Mouse (Mus musculus): ENCODE data around the gene Map1s. TPM values are rescaled to one million over a fixed set of nuclear protein-coding genes. Genes with fewer than 3 reads are reported as not detected.
"Not testable (repeated sequence)": the region's sequence is repeated elsewhere in the genome, so short reads cannot be mapped to it uniquely, and the experiment has no call there.

Gene Map1s
- polyA plus RNA-seq, 1 experiment = 44.2 TPM

GRCm38 (mm10) chr8:70892022-70892895 is 13.5 kb upstream of the Map1s start, which contains the start of gene Slc5a5:
Gene Slc5a5, minus strand, starts transcription at chr8:70892757.
- TF ChIP-seq CTCF (IDR thresholded peaks at IDR 0.05; ENCODE audit: low read depth, low read length) (no peak), POLR2A (IDR thresholded peaks at IDR 0.05; ENCODE audit: borderline replicate concordance, low read depth, low read length) (no peak)
- H3K4me3 ChIP-seq (ENCODE audit: insufficient read depth, low read length) = 0 out of 2 replicates have a peak within 1 kb of the TSS, but pooled peaks have one; percentile 1

DNA sequence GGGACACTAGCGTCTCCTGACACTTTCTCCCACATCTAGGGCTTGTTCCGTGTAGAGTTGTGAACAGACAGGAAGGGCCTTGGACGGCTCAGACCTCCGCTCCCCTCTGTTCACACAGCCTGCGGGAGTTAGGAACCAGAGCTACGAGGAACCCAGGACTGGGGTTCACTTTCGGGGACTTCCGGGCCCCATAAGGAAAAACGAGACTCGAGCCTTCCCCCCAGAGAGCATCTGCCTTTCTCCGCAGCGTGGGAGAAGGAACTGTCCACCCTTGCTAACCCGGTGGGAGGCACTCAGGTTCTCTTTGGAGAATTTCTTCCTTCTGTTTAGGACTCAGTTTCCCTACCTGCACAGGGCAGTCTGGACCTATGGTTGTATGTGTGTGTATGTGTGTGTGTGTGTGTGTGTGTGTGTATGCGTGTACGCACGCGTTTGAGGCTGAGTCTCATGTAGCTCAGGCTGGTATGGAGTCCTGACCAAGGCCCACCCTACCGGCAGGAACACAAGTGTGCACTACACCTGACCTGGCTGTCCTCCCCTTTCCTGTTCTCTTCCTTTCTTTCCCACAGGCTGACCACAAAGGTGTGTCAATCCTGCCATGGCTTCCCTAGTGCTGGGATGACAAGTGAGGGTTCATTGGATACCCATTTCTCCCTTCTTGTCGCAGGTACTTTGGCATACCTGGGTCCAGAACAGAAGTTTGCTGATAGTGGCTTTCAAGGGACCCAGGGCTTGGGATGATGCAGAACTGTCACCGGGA is 12.7 kb upstream of the Map1s start:
- H3K4me3 ChIP-seq (ENCODE audit: insufficient read depth, low read length) = no peak overlapping the region

More at GRCm38 (mm10) chr8:70892022-70892895, 13.5 kb upstream of the Map1s start, which contains the start of gene Slc5a5:
- no peaks in the 10 kb centered on the region for H3K4me1 ChIP-seq (ENCODE audit: control insufficient read depth, insufficient read depth, low read length)
- no peak within 1 kb of the TSS for H3K27ac ChIP-seq (ENCODE audit: insufficient read depth, low read depth, low read length)

GRCm38 (mm10) chr8:70893656-70894384 is 11.9 kb upstream of the Map1s start:
- peak; percentile 49; the same call in 1 of the 2 replicates for TF ChIP-seq POLR2A (IDR thresholded peaks at IDR 0.05; ENCODE audit: borderline replicate concordance, low read depth, low read length)
- peak; percentile 87 for TF ChIP-seq CTCF (IDR thresholded peaks at IDR 0.05; ENCODE audit: low read depth, low read length)
- Histone ChIP-seq H3K27ac (ENCODE audit: insufficient read depth, low read depth, low read length) (no peak overlapping the region), H3K4me1 (ENCODE audit: control insufficient read depth, insufficient read depth, low read length) (peaks cover 5% of the 10 kb centered on the region; the same call in 1 of the 2 replicates), H3K4me3 (ENCODE audit: insufficient read depth, low read length) (no peak overlapping the region)

More for the DNA sequence above, 12.7 kb upstream of the Map1s start:
- no peak overlapping the region for H3K27ac ChIP-seq (ENCODE audit: insufficient read depth, low read depth, low read length)
- TF ChIP-seq CTCF (IDR thresholded peaks at IDR 0.05; ENCODE audit: low read depth, low read length) (no peak), POLR2A (IDR thresholded peaks at IDR 0.05; ENCODE audit: borderline replicate concordance, low read depth, low read length) (no peak)
- no peaks in the 10 kb centered on the region for H3K4me1 ChIP-seq (ENCODE audit: control insufficient read depth, insufficient read depth, low read length)

- TF ChIP-seq CTCF (IDR thresholded peaks at IDR 0.05; ENCODE audit: low read depth, low read length) (no peak), POLR2A (IDR thresholded peaks at IDR 0.05; ENCODE audit: borderline replicate concordance, low read depth, low read length) (no peak)
- H3K27ac ChIP-seq (ENCODE audit: insufficient read depth, low read depth, low read length) = no peak overlapping the region
- no peak overlapping the region for H3K4me3 ChIP-seq (ENCODE audit: insufficient read depth, low read length)
- peaks cover 6% of the 10 kb centered on the region; the same call in 1 of the 2 replicates for H3K4me1 ChIP-seq (ENCODE audit: control insufficient read depth, insufficient read depth, low read length)
Measured at GRCm38 (mm10) chr8:70894385-70894720, 11.4 kb upstream of the Map1s start.

GRCm38 (mm10) chr8:70894771-70895545 is 10.8 kb upstream of the Map1s start:
- no peak for TF ChIP-seq POLR2A (IDR thresholded peaks at IDR 0.05; ENCODE audit: borderline replicate concordance, low read depth, low read length)
- TF ChIP-seq CTCF (IDR thresholded peaks at IDR 0.05; ENCODE audit: low read depth, low read length) = no peak
- no peak overlapping the region for H3K27ac ChIP-seq (ENCODE audit: insufficient read depth, low read depth, low read length)
- no peak overlapping the region for H3K4me3 ChIP-seq (ENCODE audit: insufficient read depth, low read length)
- H3K4me1 ChIP-seq (ENCODE audit: control insufficient read depth, insufficient read depth, low read length) = peaks cover 6% of the 10 kb centered on the region; the same call in 1 of the 2 replicates

- H3K4me3 ChIP-seq (ENCODE audit: insufficient read depth, low read length) = peak overlapping the region; percentile 98
- not testable (repeated sequence) for H3K27ac ChIP-seq (ENCODE audit: insufficient read depth, low read depth, low read length)
- peaks cover 10% of the 10 kb centered on the region for H3K4me1 ChIP-seq (ENCODE audit: control insufficient read depth, insufficient read depth, low read length)
Measured at GRCm38 (mm10) chr8:70895571-70896259, 10.0 kb upstream of the Map1s start.

DNA sequence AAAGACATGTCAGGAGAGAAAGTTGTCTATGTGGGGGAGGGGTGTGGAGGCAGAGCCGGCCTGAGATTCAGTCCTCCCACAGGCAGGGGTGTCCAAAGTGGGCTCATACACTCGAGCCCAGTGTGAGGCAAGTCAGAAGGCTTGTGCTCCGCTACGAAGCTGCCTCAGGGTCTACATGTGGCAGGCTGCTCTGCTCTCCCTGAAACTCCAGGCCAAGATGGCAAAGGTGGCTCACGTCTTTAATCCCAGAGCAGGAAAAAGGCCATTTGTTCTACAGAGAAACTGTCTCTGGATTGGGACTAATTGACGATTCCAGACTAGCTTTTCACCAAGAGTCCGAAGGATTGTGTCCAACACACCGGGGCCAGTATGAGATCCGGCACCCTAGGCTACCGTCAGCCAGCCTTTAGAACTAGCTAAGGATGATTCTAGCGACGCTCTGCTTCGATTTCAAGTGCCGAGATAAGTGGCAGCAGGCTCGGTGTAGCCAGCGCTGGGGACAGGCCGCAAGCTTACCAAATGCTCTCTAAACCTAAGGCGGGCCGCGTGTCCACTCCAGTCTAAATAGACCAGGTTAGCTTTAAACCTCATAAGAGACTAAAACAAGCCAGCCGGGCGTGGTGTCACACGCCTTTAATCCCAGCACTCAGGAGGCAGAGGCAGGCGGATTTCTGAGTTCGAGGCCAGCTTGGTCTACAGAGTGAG is 9.3 kb upstream of the Map1s start:
- H3K4me3 ChIP-seq (ENCODE audit: insufficient read depth, low read length) = peak overlapping the region; percentile 98
- H3K27ac ChIP-seq (ENCODE audit: insufficient read depth, low read depth, low read length) = peak overlapping the region; percentile 65
- H3K4me1 ChIP-seq (ENCODE audit: control insufficient read depth, insufficient read depth, low read length) = peaks cover 16% of the 10 kb centered on the region
- TF ChIP-seq POLR2A (IDR thresholded peaks at IDR 0.05; ENCODE audit: borderline replicate concordance, low read depth, low read length) (no peak), CTCF (IDR thresholded peaks at IDR 0.05; ENCODE audit: low read depth, low read length) (no peak)

DNA sequence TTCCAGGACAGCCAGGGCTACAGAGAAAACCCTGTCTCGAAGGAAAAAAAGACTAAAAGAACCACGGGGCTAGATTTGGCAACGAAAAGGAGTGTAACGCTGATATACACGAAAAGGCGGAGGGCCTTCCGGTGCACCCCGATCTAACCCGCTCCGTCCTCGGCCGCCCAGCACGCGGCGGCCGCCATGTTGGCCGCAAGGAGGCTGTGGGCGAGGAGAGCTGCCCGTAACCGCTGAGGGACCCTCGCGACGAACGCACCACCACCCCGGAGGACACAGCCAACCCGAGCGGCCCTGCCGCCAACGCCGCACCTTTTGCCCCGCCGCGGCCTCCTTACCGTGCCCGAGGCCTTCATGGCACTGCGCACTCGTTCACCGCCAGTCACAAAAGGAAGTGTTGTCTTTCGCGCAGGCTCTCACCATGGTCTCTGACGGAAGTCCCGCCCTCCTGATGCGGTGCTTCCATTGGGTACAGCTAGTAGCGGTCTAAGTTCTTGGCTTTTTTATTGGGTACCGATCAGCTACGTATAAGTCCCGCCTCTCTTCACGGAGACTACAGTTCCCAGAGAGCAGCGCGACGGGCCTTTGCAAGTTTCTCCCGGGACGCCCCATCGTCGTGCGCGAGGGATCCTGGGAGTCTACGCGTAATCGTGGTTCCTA is 8.6 kb upstream of the Map1s start, which contains the start of gene Rpl18a:
TSS of gene Rpl18a (minus strand) at position 392 of the 660 bp plus-strand sequence.
- H3K27ac ChIP-seq (ENCODE audit: insufficient read depth, low read depth, low read length) = peak within 1 kb of the TSS; percentile 65
- H3K4me3 ChIP-seq (ENCODE audit: insufficient read depth, low read length) = peak within 1 kb of the TSS; percentile 98
- no peak for TF ChIP-seq CTCF (IDR thresholded peaks at IDR 0.05; ENCODE audit: low read depth, low read length)
- TF ChIP-seq POLR2A (IDR thresholded peaks at IDR 0.05; ENCODE audit: borderline replicate concordance, low read depth, low read length) = no peak
- peaks cover 22% of the 10 kb centered on the region for H3K4me1 ChIP-seq (ENCODE audit: control insufficient read depth, insufficient read depth, low read length)
